Mouse (Mus musculus): ENCODE results near the gene Zfp790.
"Not testable (repeated sequence)": the region's sequence is repeated elsewhere in the genome, so short reads cannot be mapped to it uniquely, and the experiment has no call there.

The Zfp790 gene

GRCm38 (mm10) chr7:29842105-29842504 is 26.2 kb downstream of the Zfp790 start:
- DNase-seq (ENCODE audit: low read depth) = no peak

GRCm38 (mm10) chr7:29844616-29845015 is 28.7 kb downstream of the Zfp790 start:
- DNase-seq (ENCODE audit: low read depth) = peak; percentile 42

GRCm38 (mm10) chr7:29852831-29853218 is 36.9 kb downstream of the Zfp790 start:
- no peak for DNase-seq (ENCODE audit: low read depth)

DNA sequence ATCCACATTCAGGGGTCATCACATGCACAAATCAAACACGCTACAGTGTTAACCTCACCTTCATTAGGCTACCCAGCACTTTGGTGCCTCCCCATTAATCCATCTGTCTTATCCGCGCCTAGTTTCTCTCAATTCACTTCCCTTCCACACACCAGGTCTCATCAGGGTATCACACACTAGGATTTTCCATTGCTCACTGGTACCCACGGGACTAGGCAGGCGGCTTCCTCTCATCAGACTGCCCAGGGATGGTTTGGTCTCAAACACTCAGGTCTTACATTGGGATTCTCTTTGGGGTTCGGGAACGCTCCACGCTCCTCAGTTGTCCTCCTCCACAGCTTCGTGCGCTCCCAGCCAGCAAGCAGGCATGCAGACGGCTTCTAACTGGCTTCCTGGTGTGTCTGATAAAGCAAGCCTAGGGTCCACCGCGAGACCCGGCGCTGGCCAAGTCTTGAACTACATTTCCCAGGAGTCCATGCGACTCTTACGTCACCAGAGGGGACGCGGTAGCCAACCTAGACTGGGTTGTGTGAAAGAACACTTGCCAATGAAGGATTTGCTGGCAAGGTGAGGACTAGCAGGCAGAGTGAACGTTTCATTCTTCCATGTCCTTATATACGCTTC is 37.4 kb downstream of the Zfp790 start, which contains the start of gene Zfp940:
Gene Zfp940 (minus strand): TSS at position 451 of the 624 bp plus-strand sequence.
- peak; percentile 60 for DNase-seq (ENCODE audit: low read depth)

GRCm38 (mm10) chr7:29859532-29860517 is 43.9 kb downstream of the Zfp790 start, which contains the start of gene Zfp420:
TSS of gene Zfp420 (plus strand) at chr7:29859979.
- peak; percentile 75 for DNase-seq (ENCODE audit: low read depth)

DNA sequence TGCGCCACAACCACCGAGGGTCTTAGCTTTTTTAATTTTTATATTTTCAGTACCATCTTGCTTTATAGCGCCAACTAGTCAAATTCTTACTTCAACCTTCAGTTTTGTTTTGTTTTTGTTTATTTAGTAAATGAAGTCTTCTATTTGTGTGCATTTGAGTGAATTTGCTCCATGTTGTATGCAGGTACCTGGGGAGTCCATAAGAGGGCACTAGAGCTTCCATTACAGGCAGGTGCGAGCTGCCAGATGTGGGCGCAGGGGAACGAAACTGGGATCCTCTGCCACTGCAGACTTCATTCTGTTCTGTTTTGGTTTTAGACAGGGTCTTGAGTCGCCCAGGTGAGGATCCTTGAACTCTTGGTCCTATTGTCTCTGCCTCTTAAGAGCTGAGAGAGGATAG is 45.7 kb downstream of the Zfp790 start:
- no peak for DNase-seq (ENCODE audit: low read depth)

GRCm38 (mm10) chr7:29874256-29874655 is 58.3 kb downstream of the Zfp790 start:
- DNase-seq (ENCODE audit: low read depth) = no peak

DNA sequence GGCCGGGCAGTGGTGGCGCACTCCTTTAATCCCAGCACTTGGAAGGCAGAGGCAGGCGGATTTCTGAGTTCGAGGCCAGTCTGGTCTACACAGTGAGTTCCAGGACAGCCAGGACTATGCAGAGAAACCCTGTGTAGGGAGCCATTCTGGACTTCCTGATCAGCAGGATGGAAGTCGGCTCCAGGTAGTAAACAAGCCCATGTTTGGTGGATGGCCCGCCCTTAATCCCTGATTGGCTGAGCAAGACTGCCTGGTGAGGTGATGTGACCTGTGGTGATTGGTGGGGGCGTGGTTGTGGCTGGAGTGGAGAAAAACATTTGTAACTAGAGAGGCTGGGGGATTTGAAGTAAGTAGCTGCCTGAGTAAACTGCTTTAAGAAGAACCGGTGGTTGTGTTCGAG is 61.6 kb downstream of the Zfp790 start:
- not testable (repeated sequence) for DNase-seq (ENCODE audit: low read depth)

DNA sequence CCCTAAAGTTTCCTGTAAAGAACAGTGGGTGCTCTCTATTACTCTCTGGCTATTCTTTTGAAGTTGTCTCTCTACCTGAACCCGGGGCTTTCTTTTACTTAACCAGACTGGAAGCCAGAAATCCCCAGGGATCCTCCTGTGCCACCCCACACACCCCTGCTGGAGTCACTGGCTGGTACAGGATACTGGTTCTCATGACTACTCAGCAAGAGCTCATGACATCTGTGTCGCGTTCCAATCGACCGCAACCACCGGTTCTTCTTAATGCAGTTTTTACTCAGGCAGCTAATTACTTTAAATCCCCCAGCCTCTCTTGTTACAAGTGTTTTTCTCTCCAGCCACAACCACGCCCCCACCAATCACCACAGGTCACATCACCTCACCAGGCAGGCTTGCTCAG is 64.1 kb downstream of the Zfp790 start:
- no peak for DNase-seq (ENCODE audit: low read depth)
